Mouse (Mus musculus): ENCODE measurements around the gene Timp3.

The Timp3 gene

GRCm38 (mm10) chr10:86388803-86389202 is 88.6 kb downstream of the Timp3 start:
- peak; percentile 16 for DNase-seq (ENCODE audit: low spot score)

- no peak for DNase-seq (ENCODE audit: low spot score)
Observed at GRCm38 (mm10) chr10:86389357-86389756, 89.2 kb downstream of the Timp3 start.

GRCm38 (mm10) chr10:86389913-86390312 is 89.7 kb downstream of the Timp3 start:
- DNase-seq (ENCODE audit: low spot score), result peak; percentile 12

GRCm38 (mm10) chr10:86392399-86392798 is 92.2 kb downstream of the Timp3 start:
- no peak for DNase-seq (ENCODE audit: low spot score)

GRCm38 (mm10) chr10:86397577-86398346 is 97.6 kb downstream of the Timp3 start:
- no peak for DNase-seq (ENCODE audit: low spot score)

- no peak for DNase-seq (ENCODE audit: low spot score)
Observed at GRCm38 (mm10) chr10:86398347-86398720, 98.2 kb downstream of the Timp3 start.
